Mouse (Mus musculus) thymus, adult 2 months (tissue): ENCODE measurements around the gene Nptn. TPM values are rescaled to one million over a fixed set of nuclear protein-coding genes. Genes with fewer than 3 reads are reported as not detected.

Experiments
- DNase-seq: peaks from one replicate; pipeline ENCODE4 v3.0.0; 2021
- H3K27ac ChIP-seq: fragments of 200-500 bp; 2 replicates; pipeline ENCODE4 v1.5.1; 2012; ENCODE audit warnings: low read length, control low read depth; ENCODE audit not compliant: control insufficient read depth, insufficient read depth
- H3K27me3 ChIP-seq: fragments of 200-500 bp; 2 replicates; pipeline ENCODE4 v1.6.1; 2012; ENCODE audit warnings: mild to moderate bottlenecking, low read length, moderate library complexity, mixed read lengths; ENCODE audit not compliant: control insufficient read depth, insufficient read depth
- H3K36me3 ChIP-seq: fragments of 200-500 bp; 2 replicates; pipeline ENCODE4 v1.6.1; 2012; ENCODE audit warnings: mild to moderate bottlenecking, low read length, moderate library complexity; ENCODE audit not compliant: control insufficient read depth, insufficient read depth
- H3K4me1 ChIP-seq: fragments of 200-500 bp; replicated peaks from 2 replicates; pipeline ENCODE4 v1.6.1; 2012; ENCODE audit warnings: low read length; ENCODE audit not compliant: control insufficient read depth, insufficient read depth
- H3K4me3 ChIP-seq: fragments of 200-500 bp; 2 replicates; pipeline ENCODE4 v1.5.1; 2012; ENCODE audit warnings: mild to moderate bottlenecking, low read length, control low read depth, moderate library complexity; ENCODE audit not compliant: control insufficient read depth, insufficient read depth
- CTCF ChIP-seq: fragments of 200-500 bp; IDR thresholded peaks from 2 replicates; pipeline ENCODE4 v1.5.1; 2012; ENCODE audit warnings: mild to moderate bottlenecking, control low read depth, low read length, moderate library complexity, borderline replicate concordance; ENCODE audit not compliant: control insufficient read depth, poor library complexity, insufficient read depth; ENCODE audit errors: extremely low read depth
- POLR2A ChIP-seq: fragments of 200-500 bp; IDR thresholded peaks from 2 replicates; pipeline ENCODE4 v1.6.1; 2012; ENCODE audit warnings: mild to moderate bottlenecking, low read length, control low read depth, moderate library complexity; ENCODE audit not compliant: control insufficient read depth, poor library complexity, insufficient read depth; ENCODE audit errors: extremely low read depth
- WGBS: fragments of 180-500 bp; shearing (Covaris S2); methylation state at CpG from one replicate; pipeline ENCODE4 v1.1.7; 2018; 5-methylcytosine and 5-hydroxymethylcytosine counted together
- polyA plus RNA-seq: library from polyadenylated mRNA; depleted of rRNA; stranded (reverse); fragments of >200 nt; gene quantifications from 2 replicates; pipeline ENCODE4 v1.2.3, GENCODE M21; 2012; rRNA removed

Nptn gene
- polyA plus RNA-seq, 1 experiment: 309 TPM

- no peaks in the 10 kb centered on the region for H3K36me3 ChIP-seq
- H3K27me3 ChIP-seq: no peaks in the 10 kb centered on the region
- 86% methylated on average over 4 of the region's 4 CpGs for WGBS
- no peak overlapping the region for H3K4me3 ChIP-seq
- H3K4me1 ChIP-seq: no peaks in the 10 kb centered on the region
- TF ChIP-seq CTCF (no peak), POLR2A (no peak)
- no peak overlapping the region for H3K27ac ChIP-seq
- DNase-seq: no peak
Measured at GRCm38 (mm10) chr9:58690701-58691100, 108.7 kb downstream of the Nptn start.

GRCm38 (mm10) chr9:58691471-58691870, 109.4 kb downstream of the Nptn start:
- DNase-seq: no peak
- Histone ChIP-seq H3K27me3 (no peaks in the 10 kb centered on the region), H3K27ac (no peak overlapping the region), H3K4me1 (no peaks in the 10 kb centered on the region), H3K4me3 (no peak overlapping the region), H3K36me3 (no peaks in the 10 kb centered on the region)
- TF ChIP-seq CTCF (no peak), POLR2A (no peak)
- 92% methylated on average over 7 of the region's 7 CpGs for WGBS

- TF ChIP-seq POLR2A (no peak), CTCF (no peak)
- DNase-seq: no peak
- Histone ChIP-seq H3K27me3 (no peaks in the 10 kb centered on the region), H3K27ac (no peak overlapping the region), H3K36me3 (no peaks in the 10 kb centered on the region), H3K4me3 (no peak overlapping the region), H3K4me1 (no peaks in the 10 kb centered on the region)
- 98% methylated on average over 2 of the region's 2 CpGs for WGBS
Measured at GRCm38 (mm10) chr9:58698486-58698885, 116.4 kb downstream of the Nptn start.

GRCm38 (mm10) chr9:58701751-58702150, 119.7 kb downstream of the Nptn start:
- TF ChIP-seq POLR2A (no peak), CTCF (no peak)
- H3K4me3 ChIP-seq: no peak overlapping the region
- 96% methylated on average over 2 of the region's 2 CpGs for WGBS

GRCm38 (mm10) chr9:58703766-58704165, 121.7 kb downstream of the Nptn start:
- DNase-seq: no peak
- no peak overlapping the region for H3K27ac ChIP-seq
- TF ChIP-seq CTCF (no peak), POLR2A (no peak)
- no peak overlapping the region for H3K4me3 ChIP-seq
- 91% methylated on average over 7 of the region's 7 CpGs for WGBS
- H3K27me3 ChIP-seq: no peaks in the 10 kb centered on the region
- no peaks in the 10 kb centered on the region for H3K36me3 ChIP-seq
- no peaks in the 10 kb centered on the region for H3K4me1 ChIP-seq

More at GRCm38 (mm10) chr9:58701751-58702150, 119.7 kb downstream of the Nptn start:
- Histone ChIP-seq H3K36me3 (no peaks in the 10 kb centered on the region), H3K27me3 (no peaks in the 10 kb centered on the region), H3K27ac (no peak overlapping the region), H3K4me1 (no peaks in the 10 kb centered on the region)
- no peak for DNase-seq

GRCm38 (mm10) chr9:58706024-58706423, 124.0 kb downstream of the Nptn start:
- DNase-seq: no peak
- TF ChIP-seq POLR2A (no peak), CTCF (no peak)
- WGBS: 92% methylated on average over 7 of the region's 7 CpGs
- Histone ChIP-seq H3K27me3 (no peaks in the 10 kb centered on the region), H3K4me3 (no peak overlapping the region), H3K36me3 (no peaks in the 10 kb centered on the region), H3K4me1 (no peaks in the 10 kb centered on the region), H3K27ac (no peak overlapping the region)

Other genes with a start within 250 kb of the Nptn start
- not detected in 2 replicates for gene Tbc1d21, start 211.8 kb upstream of the Nptn start, polyA plus RNA-seq
- 3.2 and 4.9 TPM in 2 replicates for gene Insyn1, start 93.6 kb upstream of the Nptn start, polyA plus RNA-seq
- gene Cd276, start 26.8 kb upstream of the Nptn start, polyA plus RNA-seq: 2.3 and 2.5 TPM in 2 replicates
- 0.79 TPM in 1 of 2 replicates, not detected in the other for gene Rec114, start 161.7 kb downstream of the Nptn start, polyA plus RNA-seq
- 1.0 and 1.3 TPM in 2 replicates for gene Hcn4, start 241.2 kb downstream of the Nptn start, polyA plus RNA-seq